Mouse (Mus musculus): ENCODE measurements around the gene Lyl1.

Lyl1 gene

DNA sequence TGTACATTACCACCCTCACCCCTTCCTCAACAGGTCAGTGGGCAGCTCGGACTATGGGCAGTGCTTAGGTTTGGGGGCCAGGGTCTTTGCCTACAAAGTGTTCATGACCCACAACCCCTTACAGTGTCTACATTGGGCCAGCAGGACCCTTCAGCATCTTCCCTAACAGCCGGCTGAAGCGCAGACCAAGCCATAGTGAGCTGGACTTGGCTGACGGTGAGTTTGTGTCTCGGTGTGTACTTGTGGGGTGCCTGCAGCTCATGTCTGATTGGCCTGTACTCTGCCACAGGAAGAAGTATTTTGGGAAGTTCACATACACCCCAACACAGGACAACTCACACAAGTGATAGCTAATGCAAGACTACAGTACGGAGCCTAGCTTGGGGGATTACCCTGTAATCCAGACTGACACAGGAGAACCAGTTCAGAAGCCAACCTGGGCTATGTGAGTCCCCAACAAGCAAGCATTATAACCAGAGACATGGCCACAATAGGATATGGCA, 1.8 kb downstream of the Lyl1 start:
- no peak for DNase-seq (ENCODE audit: extremely low spot score, low read depth, low spot score)

DNA sequence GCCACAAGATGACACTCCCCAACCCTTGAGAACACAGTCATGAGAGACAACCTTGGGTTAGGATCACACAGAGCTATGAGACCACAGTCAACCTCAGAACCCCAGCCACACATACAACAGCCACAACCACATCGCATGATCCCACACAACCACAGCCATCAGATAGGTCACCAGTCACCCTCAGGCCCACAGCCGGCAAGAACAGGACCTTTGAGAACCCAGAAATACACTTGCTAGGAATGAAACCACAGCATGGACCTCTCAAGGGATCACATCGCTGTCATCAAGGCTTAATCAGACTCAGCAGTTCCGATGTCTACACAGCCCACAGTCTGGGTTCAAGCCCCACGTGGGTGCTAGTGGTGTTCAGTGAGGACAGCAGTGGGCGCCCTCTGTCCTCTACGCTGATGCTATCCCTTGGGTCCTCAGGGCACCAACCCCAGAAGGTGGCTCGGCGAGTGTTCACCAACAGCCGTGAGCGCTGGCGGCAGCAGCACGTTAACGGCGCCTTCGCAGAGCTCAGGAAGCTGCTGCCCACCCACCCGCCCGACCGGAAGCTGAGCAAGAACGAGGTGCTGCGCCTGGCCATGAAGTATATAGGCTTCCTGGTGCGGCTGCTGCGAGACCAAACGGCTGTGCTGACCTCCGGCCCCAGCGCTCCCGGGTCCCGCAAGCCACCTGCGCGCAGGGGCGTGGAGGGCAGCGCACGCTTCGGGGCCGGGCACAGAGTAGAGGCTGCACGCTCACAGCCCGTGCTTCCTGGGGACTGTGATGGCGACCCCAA, 2.4 kb downstream of the Lyl1 start:
- no peak for DNase-seq (ENCODE audit: extremely low spot score, low read depth, low spot score)

DNA sequence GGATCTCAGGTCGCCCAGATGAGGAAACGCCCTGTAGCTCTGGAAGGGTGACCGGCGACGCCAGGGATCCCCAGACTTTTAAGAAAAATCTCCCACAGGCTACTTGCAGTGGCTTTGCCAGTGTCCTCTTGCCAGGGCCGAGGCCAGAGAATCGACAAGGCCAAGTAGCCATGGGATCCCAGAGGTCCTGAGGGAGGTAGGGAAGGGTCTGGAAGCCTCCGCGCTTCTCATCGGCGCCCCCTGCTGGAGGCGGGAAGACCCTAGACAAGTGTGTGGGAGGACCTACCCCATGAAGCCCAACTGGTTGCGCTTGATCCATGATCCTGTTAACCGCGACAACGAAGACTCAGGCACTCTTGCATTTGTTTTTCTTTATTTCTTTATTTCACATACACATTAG, 3.1 kb downstream of the Lyl1 start:
- DNase-seq (ENCODE audit: extremely low spot score, low read depth, low spot score) = no peak

DNA sequence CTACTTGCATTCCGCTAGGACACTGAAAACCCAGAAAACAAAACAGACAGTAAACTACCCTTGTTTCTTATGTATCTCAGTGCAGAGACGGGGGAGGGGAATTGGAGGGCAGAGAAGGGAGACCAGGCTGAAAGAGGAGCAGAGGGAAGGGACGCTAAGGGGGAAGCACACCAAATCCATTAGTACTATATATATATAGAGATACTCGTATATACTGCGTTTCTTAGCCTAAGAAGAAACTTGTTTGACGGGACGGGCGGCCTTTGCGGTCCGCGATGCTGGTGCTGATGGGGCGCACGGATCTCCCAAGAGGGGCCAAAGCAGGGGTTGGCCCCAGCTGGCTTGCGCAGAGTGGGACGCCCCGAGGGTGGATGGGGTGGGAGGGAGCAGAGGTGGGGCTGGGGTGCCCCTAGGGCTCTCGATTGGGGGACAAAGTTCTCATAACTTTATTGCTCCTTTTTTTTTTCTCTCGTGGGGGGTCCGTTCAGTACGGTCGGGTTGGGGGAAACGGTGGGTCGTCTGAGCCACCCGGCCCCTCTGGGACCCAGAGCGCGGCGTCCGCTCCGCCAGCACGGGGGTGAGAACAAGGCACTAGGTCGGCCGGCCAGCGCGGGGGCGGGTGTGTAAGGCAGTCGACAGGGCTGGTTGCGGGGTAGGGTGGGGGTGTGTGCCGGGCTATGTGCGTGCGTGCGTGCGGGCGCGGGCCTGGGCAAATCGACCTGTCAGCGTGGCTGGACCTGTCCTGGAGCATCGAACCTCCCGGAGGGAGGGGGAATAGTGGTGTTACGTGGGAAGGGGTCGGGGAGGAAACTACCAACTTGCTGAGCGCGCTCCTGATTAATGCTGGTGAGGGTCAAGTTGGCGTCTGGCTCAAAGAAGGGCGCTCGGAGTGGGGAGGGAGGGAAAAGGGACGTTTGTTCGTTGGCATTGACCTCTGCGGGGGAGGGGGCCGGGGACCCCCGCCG, 3.9 kb downstream of the Lyl1 start:
- no peak for DNase-seq (ENCODE audit: extremely low spot score, low read depth, low spot score)

DNA sequence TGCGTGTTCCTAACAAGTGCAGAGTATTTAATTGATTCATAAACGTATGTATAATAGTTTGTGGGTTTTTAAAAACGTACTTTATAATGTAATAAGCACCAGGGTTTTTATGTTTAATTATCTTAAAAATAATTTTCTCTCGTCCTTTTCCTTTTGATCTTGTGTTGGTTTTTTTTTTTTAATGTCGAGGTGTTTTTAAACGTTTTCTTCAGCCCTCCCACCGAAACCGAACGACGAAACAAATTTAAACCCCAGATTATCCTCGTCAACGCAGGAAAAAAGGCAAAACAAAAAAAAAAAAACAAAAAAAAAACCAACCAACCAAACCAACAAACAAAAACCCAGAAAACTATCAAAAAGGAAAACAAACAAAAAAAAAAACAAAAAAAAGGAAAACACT, 4.7 kb downstream of the Lyl1 start:
- no peak for DNase-seq (ENCODE audit: extremely low spot score, low read depth, low spot score)

DNA sequence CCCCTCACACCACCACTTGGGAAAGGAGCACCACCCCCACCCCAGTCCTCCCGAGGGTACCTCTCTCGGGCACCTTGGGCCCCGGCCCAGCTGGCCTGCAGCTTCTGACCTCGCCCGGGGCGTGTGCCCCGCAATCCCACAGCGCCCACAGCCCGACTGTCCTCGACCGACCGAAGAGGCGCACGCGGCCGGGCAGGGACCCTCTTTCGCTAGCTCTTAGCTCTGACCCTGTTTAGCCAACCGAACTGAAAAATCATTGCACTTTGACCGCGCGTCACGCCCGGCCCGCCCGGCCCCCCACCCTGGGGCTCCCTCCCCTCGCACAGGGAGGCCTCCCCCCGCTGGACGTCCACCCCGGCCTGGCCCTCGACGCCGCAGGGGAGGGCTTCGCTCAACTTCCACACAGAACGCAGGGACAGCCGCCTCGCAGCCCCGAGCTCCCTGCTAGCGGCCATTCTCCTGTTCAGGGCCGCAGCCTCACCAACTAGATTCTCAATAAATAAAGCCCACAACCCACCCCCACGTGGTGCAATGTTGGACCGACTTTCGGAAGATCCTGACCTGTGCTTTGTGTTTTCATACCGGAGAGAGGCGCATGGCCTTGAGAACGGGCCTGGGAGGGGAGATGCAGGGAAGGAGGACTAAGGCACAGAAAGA, 5.5 kb downstream of the Lyl1 start:
- DNase-seq (ENCODE audit: extremely low spot score, low read depth, low spot score) = no peak

DNA sequence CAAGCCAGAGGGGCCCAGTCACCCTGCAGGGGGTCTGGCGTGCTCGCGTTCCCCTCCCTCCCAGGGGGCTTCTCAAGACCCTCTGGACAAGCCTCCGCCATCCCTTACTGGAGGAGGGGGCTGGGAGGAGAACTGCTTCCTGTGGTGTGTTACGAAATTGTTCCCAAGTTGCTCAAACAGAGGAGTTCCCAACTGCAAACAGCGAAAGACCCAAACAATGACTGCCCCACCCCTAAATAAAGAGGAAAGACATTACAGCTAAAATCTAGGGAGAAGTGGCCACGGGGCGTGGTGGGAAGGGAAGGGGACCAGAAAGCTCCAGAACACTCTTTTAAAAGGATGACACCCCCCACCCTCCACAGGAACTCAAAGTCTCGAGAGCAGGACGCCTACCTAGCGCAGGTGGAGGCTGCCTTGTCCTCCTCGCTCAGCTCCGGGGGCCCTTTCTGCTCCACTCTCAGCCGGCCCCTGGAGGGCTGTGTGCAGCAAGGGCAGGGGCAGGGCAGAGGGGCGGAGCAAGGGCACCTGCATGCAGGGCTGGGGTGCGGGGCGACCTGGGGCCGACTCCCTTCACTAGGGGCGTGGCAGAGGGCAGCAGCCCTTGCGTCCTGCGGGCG, 6.1 kb downstream of the Lyl1 start:
- no peak for DNase-seq (ENCODE audit: extremely low spot score, low read depth, low spot score)

DNA sequence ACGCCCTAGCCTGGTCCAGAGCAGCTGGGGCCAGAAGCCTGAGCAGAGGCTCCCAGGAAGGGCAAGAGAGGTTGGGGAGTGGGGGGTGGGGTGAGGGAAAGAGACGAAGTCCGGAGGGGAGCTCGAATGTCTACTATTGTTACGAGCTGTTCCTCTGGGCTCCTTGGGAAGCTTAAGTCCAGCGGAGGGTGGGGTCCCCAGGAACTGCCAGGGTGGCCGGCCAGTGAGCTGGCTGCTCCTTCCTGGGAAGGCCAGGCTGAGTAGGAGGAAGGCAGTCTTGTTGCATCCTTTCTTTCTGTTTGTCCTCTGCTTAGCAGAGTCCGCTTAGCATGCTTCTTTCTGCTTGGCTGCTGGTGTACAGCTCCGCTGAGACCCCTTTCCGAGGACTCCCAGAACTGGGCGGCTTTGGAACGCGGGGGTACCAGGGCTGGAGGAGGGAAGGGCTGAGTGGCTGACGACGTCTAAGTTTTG, 6.8 kb downstream of the Lyl1 start:
- no peak for DNase-seq (ENCODE audit: extremely low spot score, low read depth, low spot score)

DNA sequence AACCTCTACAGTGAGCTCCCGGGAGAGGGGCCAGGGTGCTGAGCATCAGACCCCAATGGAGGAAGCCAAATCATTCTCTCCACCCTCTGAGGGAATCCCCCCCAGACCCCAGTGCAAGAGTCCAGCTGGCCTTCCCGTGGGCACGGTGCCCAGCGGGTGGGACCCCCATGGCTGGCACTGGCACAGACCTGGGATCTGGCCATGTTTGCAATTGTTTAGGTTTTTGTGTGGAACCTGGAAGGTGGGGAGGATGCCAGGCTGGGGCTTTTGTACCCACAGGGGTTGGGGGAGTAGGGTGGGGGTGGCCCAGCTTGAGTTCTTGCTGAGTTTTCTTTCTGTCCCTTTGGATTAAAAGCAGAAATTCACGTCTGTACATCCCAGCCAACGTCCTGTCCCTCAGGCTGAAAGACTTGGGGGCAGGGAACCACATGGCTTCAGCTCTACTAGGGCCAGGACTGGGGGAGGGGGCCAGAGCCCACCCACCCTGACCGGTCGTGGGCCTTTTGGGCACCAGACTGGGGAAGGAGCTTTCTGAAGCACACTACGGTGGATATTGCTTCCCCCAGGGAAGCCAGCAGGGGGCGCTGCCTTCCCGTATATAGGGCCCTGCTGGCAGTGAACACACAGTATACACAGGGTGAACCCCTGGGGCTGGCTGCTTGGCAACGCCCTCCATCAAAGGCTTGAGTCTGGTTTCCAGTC, 7.7 kb downstream of the Lyl1 start:
- DNase-seq (ENCODE audit: extremely low spot score, low read depth, low spot score) = no peak

DNA sequence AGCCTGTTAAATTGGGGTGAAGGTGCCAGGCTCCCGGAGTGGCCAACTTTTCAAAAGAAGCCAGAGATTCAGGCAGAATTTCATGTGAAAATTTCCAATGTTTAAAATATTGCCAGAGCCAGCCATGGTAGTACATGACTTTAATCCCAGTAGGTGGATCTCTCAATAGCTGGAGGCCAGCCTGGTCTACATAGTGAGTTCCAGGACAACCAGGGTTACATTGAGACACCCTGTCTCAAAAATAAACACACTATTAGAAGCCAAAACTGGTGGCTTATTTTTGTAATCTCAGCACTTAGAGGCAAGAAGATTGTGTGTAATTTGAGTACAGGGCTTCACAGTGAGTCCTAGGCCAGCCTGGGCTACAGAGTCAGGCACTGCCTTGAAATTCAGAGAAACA, 8.7 kb downstream of the Lyl1 start:
- DNase-seq (ENCODE audit: extremely low spot score, low read depth, low spot score) = no peak

DNA sequence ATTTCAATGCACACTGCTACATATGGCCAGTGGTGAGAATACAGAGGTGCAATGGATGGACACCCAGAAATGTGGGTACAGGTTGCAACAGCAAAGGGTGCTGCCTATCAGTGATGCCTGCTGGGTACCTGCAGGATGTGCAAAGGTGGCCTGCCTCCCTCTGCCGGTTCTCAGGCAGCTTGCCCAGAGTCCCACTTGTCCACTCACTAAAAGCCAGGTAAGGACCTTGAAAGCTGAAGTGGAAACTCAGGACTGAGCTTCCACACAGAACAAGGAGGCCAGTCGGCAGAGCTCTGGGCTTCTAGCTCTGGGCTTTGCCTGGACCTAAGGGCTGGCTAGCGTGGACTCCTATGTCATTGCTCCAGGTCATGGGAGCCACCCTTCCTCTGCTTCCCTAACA, 10.1 kb downstream of the Lyl1 start:
- no peak for DNase-seq (ENCODE audit: extremely low spot score, low read depth, low spot score)

DNA sequence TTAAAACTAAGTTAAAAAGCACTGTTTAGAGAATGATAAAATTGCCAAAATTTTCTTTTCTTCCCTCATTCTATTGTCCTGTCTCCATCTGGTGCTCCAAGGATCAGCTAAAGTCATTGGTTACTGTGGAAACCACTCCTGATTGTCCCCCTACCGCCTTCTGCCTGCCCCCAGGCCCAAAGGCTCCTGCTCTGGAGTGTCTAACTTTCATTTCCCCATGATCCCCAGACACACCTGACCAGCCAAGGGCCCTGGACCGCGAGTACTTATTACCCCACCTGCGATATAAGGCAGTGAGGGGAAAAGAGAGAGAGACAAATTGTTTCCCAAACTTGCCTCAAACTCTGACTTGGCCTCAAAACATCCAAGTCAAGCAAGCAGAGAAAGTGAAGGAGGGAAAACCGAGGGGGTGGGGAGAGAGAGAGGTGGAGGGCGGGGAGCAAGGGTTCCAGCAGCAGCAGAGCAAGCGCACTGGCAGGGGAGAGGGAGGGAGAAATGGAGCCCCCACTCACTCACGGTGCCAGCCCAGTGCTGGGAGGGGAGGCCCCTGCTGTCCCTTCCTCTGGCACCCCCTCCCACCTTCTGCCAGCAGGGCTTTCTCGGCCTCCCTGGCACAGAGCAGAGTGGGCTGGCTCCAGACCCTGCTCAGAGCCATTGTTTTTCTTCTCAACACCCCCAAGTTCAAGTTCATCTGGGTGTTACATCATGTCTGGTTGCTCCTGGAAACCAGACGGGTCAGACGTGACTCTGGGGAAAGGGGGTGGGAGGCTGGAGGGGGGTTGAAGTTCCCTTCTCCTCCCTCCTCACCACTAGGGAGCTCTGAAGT, 10.9 kb downstream of the Lyl1 start:
- no peak for DNase-seq (ENCODE audit: extremely low spot score, low read depth, low spot score)

DNA sequence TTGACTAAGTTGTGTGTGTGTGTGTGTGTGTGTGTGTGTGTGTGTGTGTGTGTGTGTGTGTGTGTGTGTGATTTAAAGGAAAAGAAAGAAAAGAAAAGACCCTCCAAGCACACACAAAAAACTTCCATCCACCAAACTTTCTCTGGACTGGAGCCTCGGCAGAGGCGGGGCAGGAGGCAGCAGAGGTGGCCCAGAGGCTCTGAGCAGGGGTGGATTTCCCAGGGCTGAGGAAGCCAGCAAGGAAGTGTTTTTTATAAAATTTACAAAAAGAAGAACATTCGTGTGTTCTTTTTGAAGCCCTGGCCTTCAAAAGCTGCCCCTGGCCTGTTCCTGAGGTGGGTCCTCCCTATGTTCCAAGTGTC, 11.5 kb downstream of the Lyl1 start:
- no peak for DNase-seq (ENCODE audit: extremely low spot score, low read depth, low spot score)

DNA sequence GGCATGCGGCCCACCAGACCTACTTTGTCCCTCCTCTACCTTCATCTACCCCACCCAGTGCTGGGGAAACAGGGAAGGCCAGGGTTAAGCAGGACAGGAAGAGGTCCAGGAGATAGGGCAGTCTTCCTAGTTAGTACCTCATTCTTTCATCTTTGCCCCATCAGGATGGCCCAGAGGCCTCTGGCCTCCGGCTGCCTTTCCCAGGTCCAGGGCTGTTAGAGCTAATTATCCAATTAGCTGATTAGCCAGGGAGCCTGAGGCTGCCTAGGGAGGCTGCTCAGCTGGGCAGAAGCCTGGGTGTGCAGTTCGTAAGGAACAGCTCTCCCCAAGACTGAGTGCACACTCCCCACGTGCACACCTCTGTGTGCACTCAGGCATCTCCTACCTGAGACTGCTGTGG, 12.1 kb downstream of the Lyl1 start:
- no peak for DNase-seq (ENCODE audit: extremely low spot score, low read depth, low spot score)

DNA sequence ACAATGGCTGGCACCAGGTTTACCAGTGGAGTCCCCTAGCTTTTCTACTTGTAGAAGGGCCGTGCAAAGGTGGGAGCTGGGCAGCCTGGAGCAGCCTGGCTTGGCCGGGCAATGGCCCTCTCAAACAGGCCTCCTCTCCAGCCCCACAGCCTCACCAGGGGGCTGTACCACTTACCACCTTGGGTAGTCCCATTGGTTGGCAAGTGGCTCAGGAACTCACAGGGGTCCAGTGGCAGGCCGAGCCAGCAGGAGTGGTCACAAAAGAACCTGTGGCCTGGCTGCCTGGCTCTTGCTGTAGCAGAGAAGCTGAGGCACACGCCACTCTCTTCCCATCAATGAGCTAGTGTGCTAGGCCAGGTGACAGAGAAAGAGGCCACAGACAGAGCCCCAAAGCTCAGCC, 12.9 kb downstream of the Lyl1 start:
- no peak for DNase-seq (ENCODE audit: extremely low spot score, low read depth, low spot score)

DNA sequence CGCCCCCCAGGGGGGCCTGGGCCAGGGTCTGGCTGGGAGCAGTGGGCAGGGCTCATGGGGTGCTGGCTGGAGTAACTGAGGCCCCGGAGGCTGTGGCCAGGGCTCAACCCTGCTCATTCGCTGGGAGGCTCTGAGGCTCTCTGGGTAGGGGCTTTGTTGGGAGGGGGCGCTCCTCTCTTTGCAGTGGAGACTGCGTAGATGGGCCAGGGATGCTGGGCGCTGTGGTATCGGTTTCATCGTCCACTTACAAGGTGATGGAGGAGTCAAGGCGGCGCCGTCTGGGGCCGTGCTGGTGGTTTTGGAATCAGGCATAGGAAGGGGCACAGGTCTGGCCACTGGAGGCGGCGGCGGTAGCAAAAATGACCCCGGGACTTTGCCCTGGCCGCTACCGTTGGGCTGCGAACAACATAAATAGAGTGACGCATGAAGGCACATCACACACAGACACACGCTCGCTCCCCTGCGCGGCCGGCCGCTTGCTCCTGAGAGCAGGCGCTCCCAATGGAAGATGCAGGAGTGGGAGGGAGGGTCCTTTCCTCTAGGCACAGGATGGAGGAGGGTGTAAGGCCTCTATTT, 14.7 kb downstream of the Lyl1 start:
- DNase-seq (ENCODE audit: extremely low spot score, low read depth, low spot score) = no peak

DNA sequence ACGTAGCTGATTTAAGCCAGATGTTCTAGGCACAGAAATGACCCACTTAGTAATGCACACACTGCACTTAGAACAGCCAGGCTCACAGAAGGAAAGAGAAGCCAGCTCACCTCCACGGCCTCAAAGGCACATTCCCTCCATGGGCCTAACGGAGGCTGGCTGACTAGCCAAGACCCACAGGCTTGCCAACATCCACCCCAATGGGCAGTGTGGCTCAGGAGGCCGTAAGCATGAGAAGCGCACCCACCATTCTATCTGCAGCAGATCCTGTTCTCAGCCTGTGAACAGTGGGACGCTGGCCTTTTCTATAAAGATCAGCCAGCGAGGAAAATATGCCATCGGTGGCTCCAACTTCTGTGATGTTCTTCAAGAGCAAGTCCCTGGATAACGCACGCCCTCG, 15.5 kb downstream of the Lyl1 start:
- DNase-seq (ENCODE audit: extremely low spot score, low read depth, low spot score) = no peak

DNA sequence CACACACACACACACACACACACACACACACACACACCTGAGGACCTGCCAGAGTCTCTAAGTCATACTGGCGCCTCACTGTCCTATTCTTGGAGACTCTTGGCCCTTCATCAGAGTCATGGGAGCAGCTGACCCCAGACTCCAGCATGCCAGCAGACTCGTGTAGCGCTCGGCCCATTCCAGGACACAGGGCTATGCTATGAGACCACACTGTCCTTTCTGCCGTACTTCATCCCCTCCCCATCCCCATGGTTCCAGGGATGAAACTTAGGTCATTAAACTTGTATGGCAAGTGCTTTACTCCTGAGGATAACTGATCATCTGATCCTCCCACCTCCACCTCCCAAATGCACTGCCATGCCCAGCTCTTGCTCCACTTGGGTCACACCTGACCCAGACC, 17.2 kb downstream of the Lyl1 start:
- no peak for DNase-seq (ENCODE audit: extremely low spot score, low read depth, low spot score)

Measured in hindlimb bud, embryonic 11.5 days (tissue).